17 mouse cellular contexts compared by ENCODE assay signal in the genomic region with DNA sequence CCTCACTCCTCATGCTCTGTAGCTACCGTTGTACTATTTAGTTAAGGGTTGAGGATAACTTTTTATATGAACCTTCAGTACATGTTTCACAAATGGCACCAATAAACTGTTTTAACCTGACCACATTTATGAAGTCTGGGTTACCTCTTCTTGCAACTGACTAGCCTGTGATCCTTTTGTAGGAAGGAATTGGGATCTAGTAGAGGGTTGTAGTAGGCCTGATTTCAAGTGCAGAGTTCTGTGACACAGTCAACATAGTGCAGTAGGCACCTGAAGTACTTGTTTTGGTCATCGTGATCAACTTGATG.
A peak's percentile ranks its signal among the peaks of the same experiment; 100 is the strongest.
DNase-seq lines count a peak whose midpoint lies in the region; ATAC-seq and TF ChIP-seq lines count a peak whose summit lies in the region.
"Had no signal": no experiment of that assay in that cellular context is flagged by ENCODE, and none has a peak within 500 bp of the region (broad histone marks: within the 10 kb centered on the region; RNA-seq: fewer than 3 reads in every experiment).

No protein-coding gene starts in this region.

- H3K4me2 ChIP-seq in heart, embryonic 14.5 days (ENCODE audit: low read length): peak overlapping the region; percentile 48
- peak overlapping the region; percentile 47 for H3K4me2 ChIP-seq in kidney, postnatal 0 days (ENCODE audit: low read length)
- H3K4me2 ChIP-seq in stomach, embryonic 14.5 days (replicated peaks; ENCODE audit: low read depth, low read length): peak overlapping the region; percentile 13; the same call in 1 of the 2 replicates
- H3K4me2 ChIP-seq in stomach, postnatal 0 days (replicated peaks; ENCODE audit: low read depth): no peak overlapping the region
- H3K4me2 ChIP-seq: hindbrain, embryonic 13.5 days; limb, embryonic 12.5 days; midbrain, embryonic 13.5 days had no signal

- H3K4me1 ChIP-seq in heart, embryonic 14.5 days (ENCODE audit: control insufficient read depth in 2 of 2, insufficient read depth in 2 of 2, low read length in 2 of 2): peaks cover 9 to 34% of the 10 kb centered on the region in 2 experiments
- peaks cover 22% of the 10 kb centered on the region for H3K4me1 ChIP-seq in kidney, postnatal 0 days (replicated peaks; ENCODE audit: insufficient read depth, low read length)
- H3K4me1 ChIP-seq in stomach, embryonic 14.5 days (ENCODE audit: control insufficient read depth, insufficient read depth, low read length): peaks cover 40% of the 10 kb centered on the region
- no peaks in the 10 kb centered on the region for H3K4me1 ChIP-seq in stomach, postnatal 0 days (replicated peaks; ENCODE audit: control insufficient read depth, insufficient read depth)
- H3K4me1 ChIP-seq: hindbrain, embryonic 13.5 days; midbrain, embryonic 13.5 days had no signal

- intact Hi-C loops in heart, postnatal 36 days (cut with DNase I): no loop called here

- H3K27ac ChIP-seq in heart, embryonic 14.5 days (replicated peaks in 1 of 2; ENCODE audit: control insufficient read depth in 1 of 2, insufficient read depth in 1 of 2, low read depth in 2 of 2, low read length in 2 of 2): no peak overlapping the region
- no peak overlapping the region for H3K27ac ChIP-seq in kidney, postnatal 0 days
- H3K27ac ChIP-seq in stomach, embryonic 14.5 days (ENCODE audit: low read length): no peak overlapping the region
- no peak overlapping the region for H3K27ac ChIP-seq in stomach, postnatal 0 days (replicated peaks)
- H3K27ac ChIP-seq: embryonic facial prominence, embryonic 10.5 days; hindbrain, embryonic 13.5 days; left cerebral cortex, adult 2 months; limb, embryonic 12.5 days; macrophage; midbrain, embryonic 13.5 days had no signal

- 65% methylated on average over 2 of the region's 2 CpGs for WGBS in heart, embryonic 14.5 days
- 71% methylated on average over 2 of the region's 2 CpGs for WGBS in kidney, postnatal 0 days
- 62% methylated on average over 2 of the region's 2 CpGs for whole genome bisulfite sequencing in stomach, embryonic 14.5 days
- WGBS in stomach, postnatal 0 days: 76% methylated on average over 2 of the region's 2 CpGs

- no peak for TF ChIP-seq EP300 in stomach, postnatal 0 days (optimal IDR thresholded peaks at IDR 0.05)

- H3K36me3 ChIP-seq in heart, embryonic 14.5 days (ENCODE audit: control insufficient read depth, insufficient read depth, low read length): 0 out of 2 replicates have a peak, but pooled peaks cover 4% of the 10 kb centered on the region
- no peaks in the 10 kb centered on the region for H3K36me3 ChIP-seq in kidney, postnatal 0 days (ENCODE audit: insufficient read depth, low read length)
- no peaks in the 10 kb centered on the region for H3K36me3 ChIP-seq in stomach, embryonic 14.5 days (ENCODE audit: control insufficient read depth, insufficient read depth, low read length)
- no peaks in the 10 kb centered on the region for H3K36me3 ChIP-seq in stomach, postnatal 0 days (ENCODE audit: control insufficient read depth, insufficient read depth, low read length)
- peaks cover 22% of the 10 kb centered on the region for H3K36me3 ChIP-seq in splenic B cell, adult 2 months (ENCODE audit: control insufficient read depth, insufficient read depth, low read length, poor library complexity, severe bottlenecking)
- H3K36me3 ChIP-seq: hindbrain, embryonic 13.5 days; limb, embryonic 12.5 days; midbrain, embryonic 13.5 days had no signal

- no peak for TF ChIP-seq CTCF in kidney, postnatal 0 days (IDR thresholded peaks at IDR 0.05; ENCODE audit: low read depth)
- no peak for TF ChIP-seq CTCF in stomach, postnatal 0 days (IDR thresholded peaks at IDR 0.05; ENCODE audit: low read depth)

- H3K9ac ChIP-seq in heart, embryonic 14.5 days (ENCODE audit: low read length): 0 out of 2 replicates have a peak overlapping the region, but pooled peaks have one; percentile 52
- H3K9ac ChIP-seq in kidney, postnatal 0 days (ENCODE audit: low read depth, low read length): no peak overlapping the region
- H3K9ac ChIP-seq in stomach, embryonic 14.5 days (replicated peaks; ENCODE audit: low read depth, low read length): no peak overlapping the region
- H3K9ac ChIP-seq in stomach, postnatal 0 days (ENCODE audit: low read length): no peak overlapping the region
- H3K9ac ChIP-seq: hindbrain, embryonic 13.5 days; limb, embryonic 12.5 days; midbrain, embryonic 13.5 days had no signal

- H3K27me3 ChIP-seq in heart, embryonic 14.5 days (ENCODE audit: control insufficient read depth, insufficient read depth, low read length): no peaks in the 10 kb centered on the region
- H3K27me3 ChIP-seq in kidney, postnatal 0 days (ENCODE audit: insufficient read depth, low read length): no peaks in the 10 kb centered on the region
- no peaks in the 10 kb centered on the region for H3K27me3 ChIP-seq in stomach, embryonic 14.5 days (ENCODE audit: control insufficient read depth, insufficient read depth, low read length)
- no peaks in the 10 kb centered on the region for H3K27me3 ChIP-seq in stomach, postnatal 0 days (ENCODE audit: control insufficient read depth, insufficient read depth, low read length)
- H3K27me3 ChIP-seq in splenic B cell, adult 2 months (ENCODE audit: control insufficient read depth, insufficient read depth, low read length, poor library complexity, severe bottlenecking): no peaks in the 10 kb centered on the region
- H3K27me3 ChIP-seq: limb, embryonic 12.5 days had no signal

- DNase-seq in heart, postnatal 36 days: no peak
- no peak for DNase-seq in kidney, postnatal 0 days (ENCODE audit: low spot score)
- no peak for DNase-seq in kidney, adult 9 months
- no peak for DNase-seq in stomach, postnatal 0 days (ENCODE audit: low spot score)
- peak; percentile 23 for DNase-seq in splenic B cell, adult 2 months (ENCODE audit: low read depth, low spot score)
- DNase-seq in c-Kit-positive CD71-positive TER-119-positive erythroid progenitor cells, embryonic 14.5 days (ENCODE audit: low spot score): no peak
- DNase-seq: adrenal gland, postnatal 25 days; cerebellum, postnatal 14 days; gastrocnemius, postnatal 36 days had no signal

- H3K4me3 ChIP-seq in heart, embryonic 14.5 days (ENCODE audit: control insufficient read depth in 1 of 2, insufficient read depth in 1 of 2, low read depth in 1 of 2, low read length in 2 of 2): no peak overlapping the region
- no peak overlapping the region for H3K4me3 ChIP-seq in kidney, postnatal 0 days (replicated peaks; ENCODE audit: low read depth, low read length)
- H3K4me3 ChIP-seq in stomach, embryonic 14.5 days (ENCODE audit: low read depth, low read length): no peak overlapping the region
- H3K4me3 ChIP-seq in stomach, postnatal 0 days (ENCODE audit: low read depth, low read length): no peak overlapping the region
- H3K4me3 ChIP-seq: embryonic facial prominence, embryonic 10.5 days; hindbrain, embryonic 13.5 days; left cerebral cortex, adult 2 months; limb, embryonic 12.5 days; midbrain, embryonic 13.5 days had no signal

- H3K9me3 ChIP-seq in heart, embryonic 14.5 days (ENCODE audit: control insufficient read depth, low read length): no peaks in the 10 kb centered on the region
- H3K9me3 ChIP-seq in kidney, postnatal 0 days (replicated peaks; ENCODE audit: low read length): no peaks in the 10 kb centered on the region
- no peaks in the 10 kb centered on the region for H3K9me3 ChIP-seq in stomach, embryonic 14.5 days (ENCODE audit: control insufficient read depth, low read depth, low read length)
- H3K9me3 ChIP-seq in stomach, postnatal 0 days (ENCODE audit: control insufficient read depth, low read length): no peaks in the 10 kb centered on the region
- H3K9me3 ChIP-seq: embryonic facial prominence, embryonic 10.5 days; hindbrain, embryonic 13.5 days; limb, embryonic 12.5 days; midbrain, embryonic 13.5 days had no signal

- no peak for ATAC-seq in heart, embryonic 14.5 days (ENCODE audit: insufficient number of reproducible peaks, insufficient read depth, low FRiP score, low read depth)
- ATAC-seq in kidney, postnatal 0 days (replicated peaks; ENCODE audit: low FRiP score, low read depth): no peak
- ATAC-seq in stomach, embryonic 14.5 days (ENCODE audit: insufficient number of reproducible peaks, insufficient read depth, low FRiP score, low read depth): no peak
- ATAC-seq in stomach, postnatal 0 days (ENCODE audit: low FRiP score, low TSS enrichment): no peak
- ATAC-seq: midbrain, embryonic 13.5 days had no signal
